Mouse (Mus musculus) liver, embryonic 12.5 days (tissue): Measurements from ENCODE around the gene Gm44503. TPM values are rescaled to one million over a fixed set of nuclear protein-coding genes. Genes with fewer than 3 reads are reported as not detected.

Source experiments
- ATAC-seq: fragments of 200-750 bp; cut with Nextera tagmentation; 2 replicates; pipeline ENCODE4 v1.8.0; 2017; ENCODE audit warnings: moderate number of reproducible peaks, mild to moderate bottlenecking, moderate library complexity
- H3K27ac ChIP-seq: fragments of 300-500 bp; sonication (generic); 2 replicates; pipeline ENCODE4 v1.5.1; 2016; ENCODE audit warnings: mild to moderate bottlenecking
- H3K27me3 ChIP-seq: fragments of 300-500 bp; sonication (generic); replicated peaks from 2 replicates; pipeline ENCODE4 v1.6.1; 2016; ENCODE audit warnings: mild to moderate bottlenecking, moderate library complexity
- H3K36me3 ChIP-seq: fragments of 300-500 bp; sonication (generic); 2 replicates; pipeline ENCODE4 v1.6.1; 2016; ENCODE audit warnings: mild to moderate bottlenecking, moderate library complexity
- H3K4me1 ChIP-seq: fragments of 300-500 bp; sonication (generic); 2 replicates; pipeline ENCODE4 v1.6.1; 2016
- H3K4me2 ChIP-seq: fragments of 300-500 bp; sonication (generic); 2 replicates; pipeline ENCODE4 v1.6.1; 2016; ENCODE audit warnings: mild to moderate bottlenecking, moderate library complexity
- H3K4me3 ChIP-seq: fragments of 300-500 bp; sonication (generic); 2 replicates; pipeline ENCODE4 v1.5.1; 2016; ENCODE audit warnings: mild to moderate bottlenecking, moderate library complexity
- H3K9ac ChIP-seq: fragments of 300-500 bp; sonication (generic); 2 replicates; pipeline ENCODE4 v1.6.1; 2016; ENCODE audit warnings: mild to moderate bottlenecking, moderate library complexity
- H3K9me3 ChIP-seq: fragments of 300-500 bp; sonication (generic); replicated peaks from 2 replicates; pipeline ENCODE4 v1.6.1; 2016; ENCODE audit warnings: mild to moderate bottlenecking, moderate library complexity
- WGBS: fragments of 180-500 bp; shearing (Covaris S2); methylation state at CpG from one replicate; pipeline ENCODE4 v1.1.7; 2016; ENCODE audit not compliant: insufficient replicate concordance; 5-methylcytosine and 5-hydroxymethylcytosine counted together
- polyA plus RNA-seq: library from polyadenylated mRNA; unstranded; fragments of >200 nt; fragmentation: Nextera tagmentation; extraction: Ambion mirVana; gene quantifications from 2 replicates; pipeline ENCODE4 v1.2.1, GENCODE M21; 2016

Gene Gm44503
- 0.13 TPM in 1 of 2 replicates, not detected in the other for polyA plus RNA-seq

GRCm38 (mm10) chr9:72958521-72959450, at the start of gene Gm44503, which contains the start of gene Dyx1c1:
TSS of gene Gm44503 (plus strand) at chr9:72958852.
TSS of gene Dyx1c1 (plus strand) at chr9:72958785.
- H3K4me2 ChIP-seq, result peak within 1 kb of the TSS; percentile 60
- H3K4me3 ChIP-seq, result peak within 1 kb of the TSS; percentile 63
- WGBS, result 2% methylated on average over 43 of the region's 43 CpGs
- peaks cover 16% of the 10 kb centered on the region for H3K4me1 ChIP-seq
- peak within 1 kb of the TSS; percentile 22; the same call in 1 of the 2 replicates for H3K27ac ChIP-seq
- H3K36me3 ChIP-seq, result no peaks in the 10 kb centered on the region
- peak; percentile 78 for ATAC-seq
- peak within 1 kb of the TSS; percentile 54 for H3K9ac ChIP-seq
- H3K27me3 ChIP-seq, result no peaks in the 10 kb centered on the region
- no peaks in the 10 kb centered on the region for H3K9me3 ChIP-seq

- Histone ChIP-seq H3K9me3 (no peaks in the 10 kb centered on the region), H3K4me2 (no peak overlapping the region), H3K27me3 (no peaks in the 10 kb centered on the region), H3K27ac (no peak overlapping the region), H3K4me3 (no peak overlapping the region), H3K9ac (no peak overlapping the region), H3K4me1 (0 out of 2 replicates have a peak, but pooled peaks cover 5% of the 10 kb centered on the region), H3K36me3 (no peaks in the 10 kb centered on the region)
- 65% methylated on average over 2 of the region's 2 CpGs for WGBS
- ATAC-seq, result no peak
These were observed 47.3 kb upstream of the Gm44503 start for GRCm38 (mm10) chr9:72911381-72911780.

- no peaks in the 10 kb centered on the region for H3K9me3 ChIP-seq
- WGBS, result 42% methylated on average over 6 of the region's 6 CpGs
- H3K4me1 ChIP-seq, result 0 out of 2 replicates have a peak, but pooled peaks cover 5% of the 10 kb centered on the region
- H3K36me3 ChIP-seq, result no peaks in the 10 kb centered on the region
- H3K27ac ChIP-seq, result no peak overlapping the region
- H3K4me2 ChIP-seq, result no peak overlapping the region
- H3K27me3 ChIP-seq, result no peaks in the 10 kb centered on the region
- H3K9ac ChIP-seq, result no peak overlapping the region
- no peak overlapping the region for H3K4me3 ChIP-seq
- no peak for ATAC-seq
These were observed 45.1 kb upstream of the Gm44503 start for GRCm38 (mm10) chr9:72913551-72913950.

GRCm38 (mm10) chr9:72915728-72916127, 42.9 kb upstream of the Gm44503 start:
- Histone ChIP-seq H3K4me2 (no peak overlapping the region), H3K36me3 (no peaks in the 10 kb centered on the region), H3K9ac (no peak overlapping the region), H3K27me3 (no peaks in the 10 kb centered on the region), H3K4me3 (no peak overlapping the region), H3K27ac (no peak overlapping the region), H3K9me3 (no peaks in the 10 kb centered on the region), H3K4me1 (0 out of 2 replicates have a peak, but pooled peaks cover 5% of the 10 kb centered on the region)
- no peak for ATAC-seq
- 41% methylated on average over 7 of the region's 7 CpGs for WGBS

- H3K4me2 ChIP-seq, result no peak overlapping the region
- no peak overlapping the region for H3K27ac ChIP-seq
- H3K9ac ChIP-seq, result no peak overlapping the region
- ATAC-seq, result no peak
- H3K27me3 ChIP-seq, result peaks cover 63% of the 10 kb centered on the region
- no peak overlapping the region for H3K4me3 ChIP-seq
- H3K4me1 ChIP-seq, result peaks cover 6% of the 10 kb centered on the region; the same call in 1 of the 2 replicates
- no peaks in the 10 kb centered on the region for H3K36me3 ChIP-seq
- 71% methylated on average over 3 of the region's 3 CpGs for WGBS
- no peaks in the 10 kb centered on the region for H3K9me3 ChIP-seq
These were observed 35.6 kb upstream of the Gm44503 start for GRCm38 (mm10) chr9:72923068-72923467.

- peak within 1 kb of the TSS; percentile 74 for H3K4me2 ChIP-seq
- H3K4me3 ChIP-seq, result peak within 1 kb of the TSS; percentile 58
- peaks cover 76% of the 10 kb centered on the region for H3K27me3 ChIP-seq
- peak; percentile 44 for ATAC-seq
- WGBS, result under 1% methylated on average over 87 of the region's 108 CpGs
- no peaks in the 10 kb centered on the region for H3K36me3 ChIP-seq
- H3K9me3 ChIP-seq, result no peaks in the 10 kb centered on the region
- H3K9ac ChIP-seq, result peak within 1 kb of the TSS; percentile 50
- H3K27ac ChIP-seq, result no peak within 1 kb of the TSS
- peaks cover 6% of the 10 kb centered on the region; the same call in 1 of the 2 replicates for H3K4me1 ChIP-seq
These were observed 33.4 kb upstream of the Gm44503 start, which contains the start of gene Pygo1 for GRCm38 (mm10) chr9:72925021-72925934. TSS of gene Pygo1 (plus strand) at chr9:72925645.

- Histone ChIP-seq H3K9me3 (no peaks in the 10 kb centered on the region), H3K36me3 (no peaks in the 10 kb centered on the region), H3K4me2 (peak overlapping the region; percentile 74), H3K27me3 (peaks cover 81% of the 10 kb centered on the region), H3K27ac (no peak overlapping the region), H3K9ac (peak overlapping the region; percentile 50), H3K4me1 (peaks cover 6% of the 10 kb centered on the region; the same call in 1 of the 2 replicates), H3K4me3 (peak overlapping the region; percentile 58)
- ATAC-seq, result peak; percentile 13; the same call in 1 of the 2 replicates
- 9% methylated on average over 11 of the region's 20 CpGs for WGBS
These were observed 32.8 kb upstream of the Gm44503 start for GRCm38 (mm10) chr9:72925935-72926258.

GRCm38 (mm10) chr9:72931166-72931790, 27.4 kb upstream of the Gm44503 start:
- H3K4me3 ChIP-seq, result no peak overlapping the region
- no peaks in the 10 kb centered on the region for H3K36me3 ChIP-seq
- H3K4me2 ChIP-seq, result no peak overlapping the region
- WGBS, result 64% methylated on average over 13 of the region's 13 CpGs
- H3K9ac ChIP-seq, result no peak overlapping the region
- H3K27ac ChIP-seq, result no peak overlapping the region
- H3K27me3 ChIP-seq, result peaks cover 36% of the 10 kb centered on the region
- no peaks in the 10 kb centered on the region; the same call in 1 of the 2 replicates for H3K9me3 ChIP-seq
- ATAC-seq, result no peak
- H3K4me1 ChIP-seq, result no peaks in the 10 kb centered on the region

- H3K4me2 ChIP-seq, result no peak overlapping the region
- ATAC-seq, result no peak
- no peak overlapping the region for H3K4me3 ChIP-seq
- H3K4me1 ChIP-seq, result no peaks in the 10 kb centered on the region
- H3K9ac ChIP-seq, result no peak overlapping the region
- 76% methylated on average over 4 of the region's 4 CpGs for WGBS
- H3K9me3 ChIP-seq, result no peaks in the 10 kb centered on the region; the same call in 1 of the 2 replicates
- peaks cover 5% of the 10 kb centered on the region; the same call in 1 of the 2 replicates for H3K27me3 ChIP-seq
- H3K36me3 ChIP-seq, result no peaks in the 10 kb centered on the region
- no peak overlapping the region for H3K27ac ChIP-seq
These were observed 23.3 kb upstream of the Gm44503 start for GRCm38 (mm10) chr9:72935309-72935708.

- no peaks in the 10 kb centered on the region; the same call in 1 of the 2 replicates for H3K9me3 ChIP-seq
- ATAC-seq, result no peak
- no peaks in the 10 kb centered on the region for H3K36me3 ChIP-seq
- H3K4me2 ChIP-seq, result no peak overlapping the region
- H3K4me1 ChIP-seq, result no peaks in the 10 kb centered on the region
- WGBS, result 49% methylated on average over 2 of the region's 2 CpGs
- no peak overlapping the region for H3K9ac ChIP-seq
- no peaks in the 10 kb centered on the region for H3K27me3 ChIP-seq
- no peak overlapping the region for H3K27ac ChIP-seq
- no peak overlapping the region for H3K4me3 ChIP-seq
These were observed 22.4 kb upstream of the Gm44503 start for GRCm38 (mm10) chr9:72936301-72936700.

GRCm38 (mm10) chr9:72943424-72943823, 15.2 kb upstream of the Gm44503 start:
- 49% methylated on average over 3 of the region's 3 CpGs for WGBS
- no peaks in the 10 kb centered on the region for H3K36me3 ChIP-seq

More at GRCm38 (mm10) chr9:72943424-72943823, 15.2 kb upstream of the Gm44503 start:
- H3K27ac ChIP-seq, result no peak overlapping the region
- no peaks in the 10 kb centered on the region for H3K27me3 ChIP-seq
- no peak for ATAC-seq
- no peak overlapping the region for H3K4me2 ChIP-seq
- no peak overlapping the region for H3K4me3 ChIP-seq
- no peaks in the 10 kb centered on the region for H3K4me1 ChIP-seq
- H3K9me3 ChIP-seq, result peaks cover 3% of the 10 kb centered on the region
- H3K9ac ChIP-seq, result no peak overlapping the region
